Mouse (Mus musculus) liver, postnatal 0 days (tissue): ENCODE results near the gene Igsf6.

Experiments used
- CTCF ChIP-seq: sonication (generic); IDR thresholded peaks from 2 replicates; pipeline ENCODE4 v1.5.1; 2016; ENCODE audit warnings: antibody characterized with exemption, low read depth
- EP300 ChIP-seq: IDR thresholded peaks from 2 replicates; pipeline ENCODE4 v1.6.1; 2016; ENCODE audit warnings: antibody characterized with exemption, low read depth, mild to moderate bottlenecking

GRCm38 (mm10) chr7:121033856-121034652 lies 40.3 kb downstream of the Igsf6 start, which contains the start of gene Mettl9:
- TF ChIP-seq CTCF (peak; percentile 19; the same call in 1 of the 2 replicates), EP300 (0 out of 2 replicates have a peak, but pooled peaks have one; percentile 15)
